Mouse (Mus musculus) ES-E14 (cell line): ENCODE results near the gene Ptpru.

ENCODE experiments used
- CHD2 ChIP-seq: IDR thresholded peaks from 2 replicates; pipeline ENCODE4 v1.6.1; 2014; ENCODE audit warnings: mild to moderate bottlenecking, low read depth, low read length, inconsistent platforms
- HCFC1 ChIP-seq: IDR thresholded peaks from 2 replicates; pipeline ENCODE4 v1.6.1; 2012; ENCODE audit warnings: low read length, inconsistent platforms, borderline replicate concordance; ENCODE audit not compliant: insufficient read depth
- MAFK ChIP-seq: IDR thresholded peaks from 2 replicates; pipeline ENCODE4 v1.6.1; 2014; ENCODE audit warnings: mild to moderate bottlenecking, low read depth, low read length, inconsistent platforms; ENCODE audit not compliant: insufficient read depth
- ZC3H11A ChIP-seq: IDR thresholded peaks from 2 replicates; pipeline ENCODE4 v1.6.1; 2012; ENCODE audit warnings: low read depth, mild to moderate bottlenecking, inconsistent platforms, low read length, borderline replicate concordance
- ZNF384 ChIP-seq: IDR thresholded peaks from 2 replicates; pipeline ENCODE4 v1.6.1; 2012; ENCODE audit warnings: low read depth, low read length, inconsistent platforms

DNA sequence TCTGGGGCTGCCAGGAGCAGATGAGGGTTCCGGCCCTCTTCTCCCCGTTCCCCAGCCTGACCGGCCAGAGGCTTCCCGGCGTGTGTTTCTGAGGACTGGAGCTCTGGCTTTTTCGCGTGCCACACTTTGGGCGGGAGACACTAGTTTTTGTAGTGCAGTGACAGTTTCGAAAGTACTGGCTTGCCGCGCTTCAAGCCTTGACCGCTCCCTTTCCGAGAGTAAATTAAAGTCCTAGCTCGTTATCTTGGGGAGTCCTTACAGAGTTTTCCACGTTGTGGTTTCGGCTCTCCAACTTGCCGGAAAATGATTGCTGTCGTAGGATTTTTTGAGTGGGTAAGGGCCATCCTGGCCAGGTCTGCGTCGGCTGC, 36.1 kb upstream of the Ptpru start:
- no peak for TF ChIP-seq ZC3H11A
- no peak for TF ChIP-seq ZNF384
- TF ChIP-seq MAFK = no peak
- TF ChIP-seq HCFC1 = no peak
- no peak for TF ChIP-seq CHD2
